Mouse (Mus musculus) embryo, embryonic 10.5 days (tissue): ENCODE results near the gene Kcng3.
A peak's percentile ranks its signal among the peaks of the same experiment; 100 is the strongest.

Source experiments
- DNase-seq: peaks from one replicate; pipeline ENCODE4 v3.0.0-alpha.2; 2015; ENCODE audit warnings: low spot score

Gene Kcng3

DNA sequence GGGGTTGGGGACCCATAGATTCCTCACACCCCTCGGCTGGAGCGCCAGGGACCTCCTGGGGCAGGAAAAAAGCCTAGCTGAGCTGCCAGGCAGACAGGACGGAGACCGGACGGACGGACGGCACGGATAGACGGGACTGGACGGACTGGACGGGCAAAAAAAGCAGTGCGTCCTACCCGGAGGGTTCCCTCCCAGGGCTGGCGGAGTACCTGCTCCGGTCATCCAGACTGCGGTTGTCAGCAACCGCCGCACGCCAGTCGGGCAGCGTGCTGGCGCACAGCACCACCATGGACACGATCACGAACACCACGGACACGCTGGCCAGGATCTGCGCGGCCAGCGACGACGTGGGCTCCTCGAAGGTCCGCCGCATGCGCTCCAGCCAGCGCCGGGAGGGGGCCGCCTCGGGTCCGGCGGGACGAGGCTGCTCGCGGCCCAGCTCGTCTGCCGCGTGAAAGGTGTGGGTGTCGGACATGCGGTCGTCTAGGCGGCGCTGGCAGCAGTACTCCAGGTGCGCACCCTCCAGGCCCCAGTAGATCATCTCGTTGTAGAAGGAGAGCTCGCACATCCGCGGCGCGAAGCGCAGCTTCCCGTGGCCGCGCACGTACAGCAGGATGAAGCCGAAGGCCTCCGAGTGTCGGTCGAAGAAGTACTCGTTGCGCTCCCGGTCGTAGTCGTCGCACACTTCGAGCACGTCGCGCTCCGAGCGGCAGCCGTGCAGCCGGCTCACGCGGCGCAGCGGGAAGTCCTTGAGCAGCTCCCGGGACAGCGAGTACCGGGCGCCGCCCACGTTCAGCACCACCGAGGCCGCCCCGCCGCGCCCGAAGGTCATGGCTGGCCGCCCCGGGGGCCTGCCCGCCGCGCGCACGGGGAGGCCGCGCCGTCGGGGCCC, 662 bp downstream of the Kcng3 start:
- peak; percentile 32 for DNase-seq

DNA sequence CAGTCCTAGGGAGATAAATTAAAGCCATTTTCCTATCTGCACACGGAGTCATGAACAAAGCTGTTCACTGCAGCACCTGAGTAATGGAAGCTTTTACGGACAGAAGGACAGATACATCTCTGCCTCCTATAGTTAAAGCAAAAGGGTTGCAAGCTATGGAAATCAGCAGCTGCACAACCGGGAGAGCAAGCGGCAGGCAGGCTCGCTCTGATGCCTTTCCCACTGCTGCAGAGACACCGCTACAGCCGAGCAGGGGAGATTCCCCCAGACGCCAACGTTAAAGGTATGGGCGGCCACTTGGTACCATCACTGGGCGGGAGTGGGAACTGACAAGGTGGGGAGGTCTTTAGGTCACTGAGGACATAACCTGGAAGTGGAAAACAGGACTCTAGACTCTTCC, 17.8 kb downstream of the Kcng3 start:
- no peak for DNase-seq

GRCm38 (mm10) chr17:83609532-83609931, 22.2 kb downstream of the Kcng3 start:
- DNase-seq = no peak

- no peak for DNase-seq
These were observed 30.7 kb downstream of the Kcng3 start for GRCm38 (mm10) chr17:83600976-83601375.

DNA sequence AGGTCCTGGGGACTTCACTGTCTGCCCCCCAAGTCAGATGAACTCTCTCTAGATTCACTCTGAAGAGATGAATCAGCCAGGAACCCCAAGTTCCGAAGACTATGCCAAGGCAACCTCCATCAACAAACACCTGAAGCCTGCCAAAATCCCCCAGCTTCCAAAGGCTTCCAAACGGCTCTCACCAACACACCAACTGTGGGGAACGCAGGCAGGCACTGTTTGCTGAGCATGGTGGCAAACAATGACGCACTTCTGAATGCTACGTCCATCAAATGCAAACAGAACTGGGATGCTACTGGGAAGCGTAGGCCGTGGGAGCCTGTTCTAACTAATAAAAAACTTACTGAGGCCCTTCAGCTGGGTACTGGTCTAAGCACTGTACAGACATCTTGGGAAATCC, 35.7 kb downstream of the Kcng3 start:
- DNase-seq = no peak

- no peak for DNase-seq
These were observed 37.2 kb downstream of the Kcng3 start for GRCm38 (mm10) chr17:83594526-83594925.

GRCm38 (mm10) chr17:83593396-83593795, 38.3 kb downstream of the Kcng3 start:
- no peak for DNase-seq

- no peak for DNase-seq
These were observed 42.9 kb downstream of the Kcng3 start for GRCm38 (mm10) chr17:83588663-83589341.

DNA sequence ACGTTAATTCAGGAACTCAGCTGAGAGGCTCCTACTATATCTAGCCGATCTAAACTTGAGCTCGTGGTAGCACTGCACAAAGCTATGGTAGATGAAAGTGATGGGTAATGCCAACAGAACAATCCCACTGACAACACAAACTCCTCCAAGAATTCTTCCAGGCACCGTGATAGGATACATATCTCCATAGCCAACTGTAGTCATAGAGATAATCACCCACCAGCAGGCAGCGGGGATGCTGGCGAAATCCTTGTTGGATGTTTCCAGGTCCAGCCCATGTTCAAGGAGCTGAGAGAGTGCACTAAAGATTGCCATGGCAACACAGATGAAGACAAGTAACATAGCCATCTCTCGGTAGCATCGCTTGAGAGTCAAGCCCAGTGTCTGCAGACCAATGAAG, 44.0 kb downstream of the Kcng3 start:
- no peak for DNase-seq

DNA sequence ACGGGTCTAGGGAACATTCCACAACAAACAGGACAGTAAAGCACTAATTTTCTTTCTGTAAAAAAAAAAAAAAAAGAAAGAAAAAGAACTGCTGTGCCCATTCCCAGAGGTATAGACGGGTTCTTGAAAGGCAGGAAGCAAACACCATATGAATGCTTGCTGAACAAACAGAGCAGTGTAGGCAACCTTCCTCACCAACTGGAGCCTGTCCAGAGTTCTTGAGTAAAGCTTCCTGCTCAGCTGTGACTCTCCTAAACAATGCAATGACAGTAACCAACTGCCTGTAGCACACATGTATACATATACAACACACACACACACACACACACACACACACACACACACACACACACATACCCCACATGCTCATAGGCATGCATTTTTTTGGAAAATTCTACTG, 49.1 kb downstream of the Kcng3 start:
- DNase-seq = no peak

DNA sequence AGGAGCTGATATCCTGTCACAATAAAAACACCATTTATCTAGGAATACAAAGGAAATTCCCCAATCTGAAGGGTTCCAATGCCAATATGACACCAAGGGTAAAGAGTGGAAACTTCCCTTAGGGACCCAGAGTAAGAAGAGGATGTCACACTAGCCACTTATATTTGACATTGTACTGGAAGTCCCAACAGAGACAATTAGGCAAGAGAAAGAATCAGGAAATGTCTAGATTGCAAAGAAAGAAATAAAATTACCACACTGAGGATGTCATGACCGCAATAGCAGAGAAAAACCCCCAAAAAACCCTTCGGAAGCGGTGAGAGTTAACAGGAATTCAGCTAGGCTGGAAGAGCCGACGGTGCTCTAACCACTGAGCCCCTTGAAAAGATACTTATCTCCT, 51.0 kb downstream of the Kcng3 start:
- DNase-seq = no peak

DNA sequence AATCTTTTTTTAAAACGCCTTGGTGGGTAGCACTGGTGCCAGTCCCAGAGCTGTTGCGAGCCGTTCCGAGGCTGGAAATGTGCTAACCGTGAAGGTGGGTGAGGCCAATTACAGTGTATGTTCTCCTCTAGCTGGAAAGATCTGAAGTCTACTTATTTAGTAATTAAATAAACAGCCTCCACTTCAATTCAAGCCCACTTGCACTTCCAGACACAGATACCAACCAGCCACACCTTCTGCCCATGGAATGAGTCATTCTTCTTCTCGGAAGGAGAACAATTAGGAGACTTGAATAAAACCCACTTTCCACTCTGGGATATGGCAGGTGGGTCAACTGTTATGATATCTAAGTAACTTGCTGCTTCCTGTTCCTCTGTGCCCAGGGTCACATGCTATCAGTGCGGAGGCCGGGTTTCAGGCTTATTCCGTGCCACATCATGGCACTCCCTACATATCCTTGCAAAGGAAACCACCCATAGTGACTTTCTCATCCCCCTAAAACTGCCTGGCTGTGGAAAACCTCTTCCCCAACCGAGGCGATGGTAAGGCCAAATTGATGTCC, 54.8 kb downstream of the Kcng3 start:
- no peak for DNase-seq

DNA sequence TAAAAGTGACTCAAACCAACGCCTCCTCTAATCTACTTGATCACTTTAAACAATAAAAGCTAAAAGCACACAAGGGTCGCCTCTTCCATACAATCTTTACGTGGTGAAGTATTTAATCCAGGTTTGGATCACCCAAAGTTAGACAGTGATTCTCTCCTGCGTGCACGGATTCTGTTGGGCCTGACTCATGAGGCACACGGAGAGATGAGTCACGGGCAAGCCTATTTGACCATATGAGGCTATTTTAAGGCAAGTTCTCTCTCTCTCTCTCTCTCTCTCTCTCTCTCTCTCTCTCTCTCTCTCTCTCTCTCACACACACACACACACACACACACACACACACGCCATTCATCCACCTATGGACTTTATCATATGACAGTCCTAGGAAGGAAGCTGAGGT, 57.1 kb downstream of the Kcng3 start:
- no peak for DNase-seq

- no peak for DNase-seq
These were observed 58.6 kb downstream of the Kcng3 start for GRCm38 (mm10) chr17:83573128-83573527.

DNA sequence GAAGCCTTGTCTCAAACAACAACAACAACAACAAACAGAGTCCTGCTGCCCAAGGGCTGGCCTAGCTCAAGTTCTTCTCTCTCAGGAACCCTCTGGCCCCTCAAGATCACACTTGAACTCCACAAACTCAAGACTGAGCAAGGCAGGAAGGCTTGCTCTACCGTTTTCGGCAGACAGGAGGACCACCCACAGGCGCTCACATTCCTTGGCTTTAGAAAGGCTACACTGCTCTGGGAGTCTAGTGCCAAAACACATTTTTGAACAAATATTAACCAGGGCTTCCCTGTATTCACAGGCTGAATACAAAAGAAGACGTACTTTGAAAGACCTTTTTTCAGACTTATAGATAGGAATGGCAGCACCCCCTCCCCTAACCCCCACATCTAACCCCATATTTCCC, 59.3 kb downstream of the Kcng3 start:
- DNase-seq = no peak

DNA sequence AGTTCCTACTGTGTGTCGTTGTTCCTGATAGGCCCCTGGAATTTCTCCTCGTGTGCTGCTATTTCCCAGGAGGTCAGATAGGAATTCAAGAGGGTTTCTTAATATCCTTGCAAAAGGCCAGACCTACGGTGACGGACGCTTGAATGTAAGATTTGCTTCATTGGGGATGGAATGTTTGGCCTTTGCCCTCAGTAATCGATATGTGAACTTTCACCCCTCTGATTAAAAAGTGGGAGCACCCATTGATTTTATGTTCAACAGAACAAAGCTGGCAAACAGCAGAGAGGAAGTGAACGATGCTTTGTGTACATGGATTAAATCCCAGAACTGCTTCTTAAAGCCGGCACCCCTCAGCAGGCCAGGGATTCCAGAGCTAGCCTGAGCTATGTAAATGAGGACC, 64.3 kb downstream of the Kcng3 start:
- DNase-seq = peak; percentile 27

- peak; percentile 30 for DNase-seq
These were observed 66.2 kb downstream of the Kcng3 start for GRCm38 (mm10) chr17:83565506-83565905.

GRCm38 (mm10) chr17:83564119-83564820, 67.4 kb downstream of the Kcng3 start:
- peak; percentile 20 for DNase-seq

GRCm38 (mm10) chr17:83563703-83564111, 68.0 kb downstream of the Kcng3 start:
- peak; percentile 68 for DNase-seq

DNA sequence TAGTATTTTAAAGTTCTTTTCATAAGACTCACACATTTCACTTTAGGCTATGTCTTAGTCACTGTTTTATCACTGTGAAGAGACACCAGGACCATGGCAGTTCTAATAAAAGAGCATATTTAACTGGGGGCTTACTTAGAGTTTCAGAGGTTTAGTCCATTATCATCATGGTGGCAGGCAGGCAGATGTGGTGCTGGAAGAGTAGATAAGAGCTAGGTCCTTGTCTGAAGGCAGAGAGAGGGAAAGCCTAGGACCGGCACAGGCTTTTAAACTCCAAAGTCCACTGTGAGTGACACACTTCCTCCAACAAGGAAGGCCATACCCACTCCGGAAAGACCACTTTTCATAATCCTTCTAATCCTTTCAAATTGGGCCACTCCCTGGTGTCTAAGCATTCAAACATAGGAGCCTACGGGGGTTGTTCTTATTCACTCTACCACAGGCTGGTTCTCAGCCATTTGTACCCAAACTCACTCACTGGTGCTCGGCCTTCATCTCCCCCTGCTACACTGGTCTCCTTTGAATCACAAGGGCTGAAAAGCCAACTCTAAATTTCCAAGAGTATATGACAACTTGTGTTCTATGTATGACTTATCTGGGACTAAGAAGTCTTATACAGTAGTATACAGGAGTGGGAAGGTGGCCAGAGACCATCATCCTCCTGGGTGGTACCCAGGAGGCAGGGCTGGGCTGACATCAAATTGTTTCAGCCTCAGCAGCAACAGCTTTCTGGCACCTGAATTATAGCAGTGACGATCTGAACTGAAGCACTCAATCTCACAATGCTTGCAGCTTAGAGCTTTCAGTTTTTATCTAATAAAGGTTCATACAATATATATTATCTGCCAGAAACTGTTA, 69.3 kb downstream of the Kcng3 start:
- DNase-seq = no peak

- DNase-seq = no peak
These were observed 72.6 kb downstream of the Kcng3 start for GRCm38 (mm10) chr17:83559081-83559480.

GRCm38 (mm10) chr17:83555836-83556235, 75.9 kb downstream of the Kcng3 start:
- DNase-seq = no peak
